Mouse (Mus musculus): ENCODE data around the gene Fam118a. TPM values are rescaled to one million over a fixed set of nuclear protein-coding genes. Genes with fewer than 3 reads are reported as not detected.
"Not testable (repeated sequence)": the region's sequence is repeated elsewhere in the genome, so short reads cannot be mapped to it uniquely, and the experiment has no call there.

Fam118a gene
- polyA plus RNA-seq, 1 experiment from 2014 or later = 15.3 TPM

GRCm38 (mm10) chr15:85015771-85016170 lies 13.0 kb upstream of the Fam118a start:
- no peak overlapping the region for H3K27ac ChIP-seq
- H3K36me3 ChIP-seq = no peaks in the 10 kb centered on the region
- H3K4me3 ChIP-seq = no peak overlapping the region
- no peak for ATAC-seq (replicated peaks; ENCODE audit: insufficient number of reproducible peaks, insufficient read depth, low FRiP score, low read depth)
- peaks cover 22% of the 10 kb centered on the region; the same call in 1 of the 2 replicates for H3K27me3 ChIP-seq
- no peak overlapping the region for H3K9ac ChIP-seq
- H3K4me2 ChIP-seq = no peak overlapping the region
- 41% methylated on average over 11 of the region's 11 CpGs for WGBS
- no peaks in the 10 kb centered on the region for H3K9me3 ChIP-seq (replicated peaks)
- H3K4me1 ChIP-seq (replicated peaks) = peaks cover 29% of the 10 kb centered on the region

DNA sequence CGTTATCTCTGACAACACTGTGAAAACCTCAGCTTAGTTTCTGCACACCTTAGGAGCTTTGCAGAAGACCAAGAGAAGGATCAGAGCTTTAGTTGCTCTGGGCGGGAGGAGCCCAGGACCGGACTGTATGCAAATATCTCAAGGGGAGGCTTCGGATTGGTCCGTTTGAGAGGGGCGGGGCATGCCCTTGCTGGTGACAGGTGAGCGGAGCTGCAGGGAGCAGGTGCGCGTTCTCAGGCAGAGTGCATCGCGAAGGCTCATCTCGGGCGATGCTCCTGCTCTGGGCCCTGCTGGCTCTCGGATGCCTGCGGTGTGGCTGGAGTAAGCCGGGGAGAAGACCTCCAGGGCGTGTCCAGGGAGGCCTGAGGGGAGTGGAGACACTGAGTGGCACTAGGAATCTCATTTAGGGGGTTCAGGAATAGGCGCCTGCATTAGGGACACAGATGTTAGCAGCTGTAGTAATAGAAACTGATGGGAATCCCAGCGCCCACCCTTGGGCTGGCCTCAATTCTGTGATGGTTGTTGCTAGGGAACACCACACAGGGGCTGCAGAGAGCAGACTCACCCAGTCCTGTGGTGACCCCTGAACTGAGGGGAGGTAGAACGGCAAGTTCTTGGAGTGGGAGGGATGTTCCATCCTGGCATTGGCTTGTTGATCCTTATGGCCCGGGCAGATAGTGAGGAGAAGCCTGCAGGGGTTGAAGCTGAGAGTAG lies 11.6 kb upstream of the Fam118a start, which contains the start of gene Upk3a:
Upk3a (plus strand) TSS at position 191 of the 714 bp plus-strand sequence.
- WGBS = 14% methylated on average over 21 of the region's 21 CpGs
- peaks cover 24% of the 10 kb centered on the region for H3K4me1 ChIP-seq (replicated peaks)
- no peak within 1 kb of the TSS for H3K27ac ChIP-seq
- peaks cover 27% of the 10 kb centered on the region; the same call in 1 of the 2 replicates for H3K27me3 ChIP-seq
- ATAC-seq (replicated peaks; ENCODE audit: insufficient number of reproducible peaks, insufficient read depth, low FRiP score, low read depth) = no peak
- no peak within 1 kb of the TSS for H3K9ac ChIP-seq
- no peak within 1 kb of the TSS for H3K4me3 ChIP-seq
- H3K9me3 ChIP-seq (replicated peaks) = no peaks in the 10 kb centered on the region
- H3K36me3 ChIP-seq = no peaks in the 10 kb centered on the region
- H3K4me2 ChIP-seq = no peak within 1 kb of the TSS

DNA sequence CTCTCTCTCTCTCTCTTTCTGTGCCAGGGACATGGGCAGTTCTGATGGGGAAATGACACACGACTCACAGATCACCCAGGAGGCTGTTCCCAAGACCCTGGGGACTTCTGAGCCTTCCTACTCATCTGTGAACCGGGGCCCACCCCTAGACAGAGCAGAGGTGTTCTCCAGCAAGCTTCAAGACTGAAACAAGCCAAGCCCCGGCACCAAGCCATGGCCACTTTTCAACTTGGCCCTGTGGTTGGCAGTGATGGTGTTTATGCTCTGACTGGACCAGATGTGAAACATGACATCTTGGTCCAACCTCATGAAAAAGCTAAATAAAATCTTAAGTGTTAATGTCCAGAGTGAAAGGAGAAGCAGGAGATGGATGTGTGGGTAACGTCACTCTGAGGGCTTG lies 6.5 kb upstream of the Fam118a start:
- H3K9ac ChIP-seq = no peak overlapping the region
- no peak overlapping the region for H3K4me2 ChIP-seq
- H3K9me3 ChIP-seq (replicated peaks) = no peaks in the 10 kb centered on the region
- peaks cover 19% of the 10 kb centered on the region; the same call in 1 of the 2 replicates for H3K27me3 ChIP-seq
- H3K4me1 ChIP-seq (replicated peaks) = no peaks in the 10 kb centered on the region
- no peak for ATAC-seq (replicated peaks; ENCODE audit: insufficient number of reproducible peaks, insufficient read depth, low FRiP score, low read depth)
- H3K4me3 ChIP-seq = no peak overlapping the region
- no peaks in the 10 kb centered on the region for H3K36me3 ChIP-seq
- no peak overlapping the region for H3K27ac ChIP-seq
- WGBS = 64% methylated on average over 4 of the region's 4 CpGs

- no peaks in the 10 kb centered on the region for H3K4me1 ChIP-seq (replicated peaks)
- H3K4me2 ChIP-seq = no peak overlapping the region
- H3K9me3 ChIP-seq (replicated peaks) = no peaks in the 10 kb centered on the region
- H3K27ac ChIP-seq = no peak overlapping the region
- 70% methylated on average over 4 of the region's 4 CpGs for WGBS
- H3K9ac ChIP-seq = no peak overlapping the region
- H3K27me3 ChIP-seq = peaks cover 6% of the 10 kb centered on the region; the same call in 1 of the 2 replicates
- H3K36me3 ChIP-seq = no peaks in the 10 kb centered on the region
- no peak overlapping the region for H3K4me3 ChIP-seq
- ATAC-seq (replicated peaks; ENCODE audit: insufficient number of reproducible peaks, insufficient read depth, low FRiP score, low read depth) = no peak
Observed at GRCm38 (mm10) chr15:85026197-85026596, 2.6 kb upstream of the Fam118a start.

- H3K27me3 ChIP-seq = no peaks in the 10 kb centered on the region
- no peak for ATAC-seq (replicated peaks; ENCODE audit: insufficient number of reproducible peaks, insufficient read depth, low FRiP score, low read depth)
- WGBS = 64% methylated on average over 4 of the region's 4 CpGs
- H3K9ac ChIP-seq = no peak overlapping the region
- no peak overlapping the region for H3K4me2 ChIP-seq
- H3K4me3 ChIP-seq = no peak overlapping the region
- H3K4me1 ChIP-seq (replicated peaks) = peaks cover 8% of the 10 kb centered on the region
- no peaks in the 10 kb centered on the region for H3K36me3 ChIP-seq
- H3K9me3 ChIP-seq (replicated peaks) = no peaks in the 10 kb centered on the region
- H3K27ac ChIP-seq = no peak overlapping the region
Observed at GRCm38 (mm10) chr15:85027740-85028139, 1.0 kb upstream of the Fam118a start.

- 25% methylated on average over 1 of the region's 1 CpGs for WGBS
- not testable (repeated sequence) for H3K27ac ChIP-seq; ATAC-seq (replicated peaks; ENCODE audit: insufficient number of reproducible peaks, insufficient read depth, low FRiP score, low read depth); H3K4me2 ChIP-seq; H3K4me3 ChIP-seq; H3K27me3 ChIP-seq; H3K4me1 ChIP-seq (replicated peaks); H3K9me3 ChIP-seq (replicated peaks); H3K36me3 ChIP-seq; H3K9ac ChIP-seq
Observed at GRCm38 (mm10) chr15:85030643-85031042, 1.9 kb downstream of the Fam118a start.

DNA sequence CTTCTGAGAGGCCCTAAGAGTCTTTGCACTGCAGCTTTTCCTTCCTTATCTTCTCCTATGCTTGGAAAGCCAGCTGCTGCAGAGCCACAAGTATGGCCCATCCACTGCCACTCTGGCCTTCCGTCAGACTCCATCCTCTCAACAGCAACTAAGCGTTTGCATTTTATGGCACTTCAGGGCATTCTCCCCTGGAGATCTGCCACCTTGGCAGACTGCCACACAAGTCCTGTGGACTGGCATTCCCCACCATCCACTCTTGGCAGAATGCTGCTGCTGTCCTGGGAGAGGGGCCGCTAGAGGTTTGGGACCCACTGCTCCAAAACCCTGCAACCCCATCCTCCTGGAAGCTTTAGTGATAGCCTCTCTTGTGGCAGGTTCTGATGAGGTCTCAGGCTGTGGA lies 3.1 kb downstream of the Fam118a start:
- no peak overlapping the region for H3K4me3 ChIP-seq
- H3K27ac ChIP-seq = 0 out of 2 replicates have a peak overlapping the region, but pooled peaks have one; percentile 16
- H3K9me3 ChIP-seq (replicated peaks) = no peaks in the 10 kb centered on the region
- peaks cover 13% of the 10 kb centered on the region for H3K4me1 ChIP-seq (replicated peaks)
- H3K27me3 ChIP-seq = 0 out of 2 replicates have a peak, but pooled peaks cover 5% of the 10 kb centered on the region
- no peak overlapping the region for H3K4me2 ChIP-seq
- no peak overlapping the region for H3K9ac ChIP-seq
- no peaks in the 10 kb centered on the region for H3K36me3 ChIP-seq
- no peak for ATAC-seq (replicated peaks; ENCODE audit: insufficient number of reproducible peaks, insufficient read depth, low FRiP score, low read depth)
- 61% methylated on average over 3 of the region's 3 CpGs for WGBS

DNA sequence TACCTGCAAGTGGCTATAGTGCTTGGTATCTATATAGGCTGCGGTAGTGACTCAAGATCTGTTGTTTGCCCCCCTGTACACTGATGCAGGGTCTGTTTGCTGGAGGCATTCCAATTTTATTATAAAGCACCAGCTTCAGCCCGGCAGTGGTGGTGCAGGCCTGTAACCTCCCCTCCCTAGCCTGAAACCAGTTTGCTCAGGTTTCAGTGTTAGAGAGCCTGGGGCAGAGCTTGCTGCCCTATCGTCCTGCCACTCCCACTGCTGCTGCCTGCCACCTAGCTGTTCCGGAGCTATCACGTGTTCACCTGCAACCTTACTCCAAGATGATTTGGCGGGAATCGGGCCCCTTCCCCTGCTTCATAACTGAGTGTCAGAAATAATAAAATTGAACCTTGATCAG lies 5.2 kb downstream of the Fam118a start:
- peaks cover 27% of the 10 kb centered on the region for H3K4me1 ChIP-seq (replicated peaks)
- not testable (repeated sequence) for H3K27ac ChIP-seq; H3K9me3 ChIP-seq (replicated peaks); H3K4me3 ChIP-seq; H3K9ac ChIP-seq; ATAC-seq (replicated peaks; ENCODE audit: insufficient number of reproducible peaks, insufficient read depth, low FRiP score, low read depth); H3K4me2 ChIP-seq; H3K36me3 ChIP-seq; H3K27me3 ChIP-seq
- 39% methylated on average over 7 of the region's 7 CpGs for WGBS

DNA sequence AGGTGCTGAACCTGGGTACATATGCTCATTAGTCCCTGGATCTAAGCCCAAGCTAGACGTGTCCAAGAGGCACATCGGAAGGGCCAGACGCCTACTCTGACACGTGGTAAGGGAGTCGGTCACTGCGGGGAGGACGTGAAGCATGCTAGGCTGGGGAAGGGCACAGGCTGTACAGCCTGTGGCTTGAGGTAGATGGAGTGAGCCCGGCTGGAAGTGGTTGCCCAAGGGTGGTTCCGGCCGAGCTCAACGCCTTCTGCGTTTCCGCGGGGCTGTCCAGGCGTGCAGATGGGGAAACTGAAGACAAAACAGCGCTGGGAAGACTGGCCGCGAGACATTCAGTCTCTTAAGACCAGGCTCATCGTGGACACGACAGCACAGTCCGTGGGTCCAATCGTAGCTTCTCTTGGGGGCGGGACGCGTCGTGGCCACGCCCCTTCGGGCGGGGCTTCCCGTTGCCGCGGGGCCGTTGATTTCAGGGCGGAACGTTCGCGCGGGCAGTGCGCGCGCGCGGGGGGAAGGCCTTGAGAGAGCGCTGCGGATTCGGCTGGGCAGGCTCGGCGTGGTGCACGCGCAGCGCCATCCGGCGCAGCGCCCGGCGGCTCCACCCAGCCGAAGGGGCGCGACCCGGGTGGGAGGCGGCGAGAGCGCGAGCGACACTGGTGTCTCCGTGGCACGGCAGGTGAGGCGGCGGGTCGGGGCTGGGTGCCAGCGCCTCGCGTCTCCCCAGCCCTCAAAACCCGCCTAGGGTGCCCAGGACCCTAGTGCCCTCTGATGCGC lies 8.0 kb downstream of the Fam118a start:
- H3K9me3 ChIP-seq (replicated peaks) = no peaks in the 10 kb centered on the region
- peak overlapping the region; percentile 71 for H3K27ac ChIP-seq
- peak overlapping the region; percentile 88 for H3K9ac ChIP-seq
- H3K4me2 ChIP-seq = peak overlapping the region; percentile 92
- peak overlapping the region; percentile 90 for H3K4me3 ChIP-seq
- peaks cover 41% of the 10 kb centered on the region for H3K4me1 ChIP-seq (replicated peaks)
- ATAC-seq (replicated peaks; ENCODE audit: insufficient number of reproducible peaks, insufficient read depth, low FRiP score, low read depth) = peak; percentile 94
- H3K36me3 ChIP-seq = no peaks in the 10 kb centered on the region
- H3K27me3 ChIP-seq = 0 out of 2 replicates have a peak, but pooled peaks cover 5% of the 10 kb centered on the region
- under 1% methylated on average over 72 of the region's 75 CpGs for WGBS

DNA sequence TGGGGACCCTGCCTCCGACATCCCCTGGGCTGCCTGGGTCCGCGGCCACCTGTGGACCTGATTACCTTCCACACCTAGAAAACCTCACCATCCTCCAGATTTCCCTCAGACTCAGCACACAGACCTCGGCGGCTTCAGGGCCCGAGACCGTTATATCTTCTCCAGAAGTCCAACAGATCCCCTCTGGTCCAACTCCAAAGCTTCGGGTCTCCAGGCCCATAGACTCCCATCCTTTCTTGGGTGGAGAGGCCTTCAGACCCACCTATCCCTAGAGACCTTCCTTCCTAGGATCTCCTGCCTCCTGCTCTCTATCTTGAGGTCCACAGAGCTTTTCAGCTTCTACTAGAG lies 8.6 kb downstream of the Fam118a start:
- H3K36me3 ChIP-seq = no peaks in the 10 kb centered on the region
- H3K27me3 ChIP-seq = 0 out of 2 replicates have a peak, but pooled peaks cover 5% of the 10 kb centered on the region
- peak overlapping the region; percentile 90 for H3K4me3 ChIP-seq
- H3K9ac ChIP-seq = peak overlapping the region; percentile 88
- peak overlapping the region; percentile 92 for H3K4me2 ChIP-seq
- no peaks in the 10 kb centered on the region for H3K9me3 ChIP-seq (replicated peaks)
- peaks cover 43% of the 10 kb centered on the region for H3K4me1 ChIP-seq (replicated peaks)
- peak overlapping the region; percentile 61 for H3K27ac ChIP-seq
- no peak for ATAC-seq (replicated peaks; ENCODE audit: insufficient number of reproducible peaks, insufficient read depth, low FRiP score, low read depth)
- WGBS = 5% methylated on average over 8 of the region's 8 CpGs

GRCm38 (mm10) chr15:85041546-85042225 lies 12.9 kb downstream of the Fam118a start:
- H3K36me3 ChIP-seq = peaks cover 4% of the 10 kb centered on the region
- WGBS = 64% methylated on average over 10 of the region's 10 CpGs
- no peaks in the 10 kb centered on the region for H3K9me3 ChIP-seq (replicated peaks)
- no peak overlapping the region; the same call in 1 of the 2 replicates for H3K9ac ChIP-seq
- no peaks in the 10 kb centered on the region for H3K27me3 ChIP-seq
- H3K4me2 ChIP-seq = no peak overlapping the region
- H3K27ac ChIP-seq = peak overlapping the region; percentile 81
- ATAC-seq (replicated peaks; ENCODE audit: insufficient number of reproducible peaks, insufficient read depth, low FRiP score, low read depth) = no peak
- H3K4me3 ChIP-seq = no peak overlapping the region
- H3K4me1 ChIP-seq (replicated peaks) = peaks cover 55% of the 10 kb centered on the region

Measured in heart, embryonic 15.5 days (tissue).